Mouse (Mus musculus): ENCODE measurements at regions not wholly inside any gene's neighbourhood (a gene's known extent, or its start where the extent isn't known, plus 50 kb on each side); places are given as distances from the start of the nearest gene placed in this dataset.

DNA sequence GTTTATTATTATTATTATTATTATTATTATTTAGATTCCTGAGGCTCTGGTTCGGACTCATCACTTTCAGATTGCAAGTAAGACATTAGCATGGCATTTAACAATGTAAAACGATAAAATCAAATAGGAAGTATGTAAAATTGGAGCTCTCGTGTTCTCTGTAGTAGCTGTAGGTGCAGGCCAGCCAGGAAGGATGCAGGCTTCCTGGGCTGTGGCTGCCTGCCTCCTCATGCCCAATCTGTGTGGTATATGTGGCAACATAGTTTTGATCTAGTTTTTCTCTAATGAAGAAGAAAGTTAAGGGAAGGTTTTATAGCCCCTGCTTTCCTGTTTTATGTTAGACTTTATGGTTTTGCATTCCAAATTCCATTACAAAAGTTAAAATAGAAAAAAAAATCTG is 275.6 kb downstream of the Ankrd50 start:
- no peak for DNase-seq (ENCODE audit: low read depth)

DNA sequence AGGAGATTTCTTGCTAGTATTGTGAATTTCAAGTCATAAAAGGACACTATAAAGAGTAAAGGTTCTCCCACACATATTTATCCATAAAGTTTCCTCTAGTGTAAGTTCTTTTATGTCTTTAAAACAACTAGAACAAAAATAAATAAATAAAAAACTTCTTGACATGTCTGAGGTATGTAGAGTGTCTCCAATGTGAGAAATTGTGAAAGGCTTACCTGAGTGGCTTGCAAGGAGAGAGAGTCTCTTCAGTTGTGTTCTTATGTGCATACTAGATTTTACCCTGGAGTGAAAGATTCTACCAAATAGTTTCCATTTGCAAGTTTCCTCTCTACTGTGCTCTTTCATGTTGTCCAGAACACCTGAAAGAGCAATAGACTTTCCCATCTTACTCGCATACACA is 276.8 kb downstream of the Ankrd50 start:
- no peak for DNase-seq (ENCODE audit: low read depth)

DNA sequence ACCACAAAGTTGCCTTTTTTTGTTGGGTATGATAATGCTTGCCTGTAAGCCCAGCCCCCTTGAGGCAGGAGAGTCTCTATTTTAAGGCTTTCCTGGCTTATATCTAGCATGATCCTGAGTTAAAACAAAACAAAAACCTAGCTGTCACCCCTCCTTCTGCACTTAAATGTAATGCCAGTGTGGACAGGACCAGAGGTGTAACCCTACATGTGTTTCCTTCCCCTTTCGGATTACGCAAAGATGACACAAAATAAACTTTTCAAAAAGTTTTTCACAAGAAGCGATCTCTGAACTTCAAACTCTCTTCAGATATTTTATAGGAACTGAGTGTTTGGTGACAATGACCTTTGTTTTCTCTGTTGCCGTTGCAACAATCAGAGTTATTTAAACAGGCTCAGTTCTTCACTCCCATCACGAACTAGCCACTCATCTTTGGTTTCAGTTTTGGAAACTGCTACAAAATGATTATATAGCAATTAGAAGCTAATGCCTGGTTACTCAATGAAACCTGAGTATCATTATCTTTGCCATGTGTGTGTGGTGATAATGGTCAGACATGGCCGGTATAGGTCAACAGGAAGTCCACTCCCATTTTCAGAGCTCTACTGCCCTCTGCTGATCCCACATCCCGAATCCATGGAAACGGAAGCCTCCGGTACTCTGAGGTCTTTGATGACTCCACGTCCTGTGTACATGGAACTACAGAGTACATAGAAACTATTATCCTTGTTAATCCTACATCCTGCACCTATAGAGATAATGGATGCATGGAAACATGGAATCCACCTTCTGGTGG is 282.6 kb downstream of the Ankrd50 start:
- DNase-seq (ENCODE audit: low read depth): peak; percentile 23

GRCm38 (mm10) chr3:38194001-38194400 is 290.6 kb downstream of the Ankrd50 start:
- no peak for DNase-seq (ENCODE audit: low read depth)

- DNase-seq (ENCODE audit: low read depth): no peak
Measured at GRCm38 (mm10) chr3:38187406-38187896, 297.2 kb downstream of the Ankrd50 start.

DNA sequence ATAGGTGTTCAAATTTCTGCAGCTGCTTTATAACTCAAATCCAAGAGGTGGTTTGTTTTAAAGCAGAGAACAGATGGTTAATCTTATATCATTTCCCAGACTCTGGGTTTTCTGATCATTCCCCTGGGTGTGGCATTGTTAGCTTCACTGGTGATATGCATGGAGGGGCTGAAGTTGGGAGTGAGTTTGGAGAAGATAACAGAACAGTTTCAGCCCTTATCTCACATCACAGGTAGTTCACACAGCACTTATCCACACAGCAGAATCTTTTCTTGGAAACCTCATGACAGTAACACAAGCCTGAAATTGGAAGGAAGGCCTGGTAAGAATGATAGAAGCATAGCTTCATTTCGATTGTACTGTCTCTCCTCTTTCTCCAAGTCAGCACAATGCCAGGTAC is 298.1 kb downstream of the Ankrd50 start:
- no peak for DNase-seq (ENCODE audit: low read depth)

DNA sequence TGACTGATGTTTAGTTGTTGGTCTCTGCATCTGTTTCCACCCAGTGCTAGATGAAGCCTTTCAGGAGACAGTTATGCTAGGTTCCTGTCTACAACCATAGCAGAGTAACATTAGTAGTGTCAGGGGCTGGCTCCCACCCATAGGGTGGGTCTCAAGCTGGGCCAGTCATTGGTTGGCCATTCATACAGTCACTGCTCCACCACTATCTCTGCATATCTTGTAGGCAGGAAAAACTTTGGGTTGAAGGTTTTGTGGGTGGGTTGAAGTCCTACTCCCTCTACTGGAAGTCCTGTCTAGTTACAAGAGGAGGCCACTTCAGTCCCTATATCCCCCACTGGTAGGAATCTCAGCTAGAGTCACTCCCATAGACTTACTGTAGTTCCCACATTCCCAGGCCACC is 306.3 kb downstream of the Ankrd50 start:
- DNase-seq (ENCODE audit: low read depth): no peak

DNA sequence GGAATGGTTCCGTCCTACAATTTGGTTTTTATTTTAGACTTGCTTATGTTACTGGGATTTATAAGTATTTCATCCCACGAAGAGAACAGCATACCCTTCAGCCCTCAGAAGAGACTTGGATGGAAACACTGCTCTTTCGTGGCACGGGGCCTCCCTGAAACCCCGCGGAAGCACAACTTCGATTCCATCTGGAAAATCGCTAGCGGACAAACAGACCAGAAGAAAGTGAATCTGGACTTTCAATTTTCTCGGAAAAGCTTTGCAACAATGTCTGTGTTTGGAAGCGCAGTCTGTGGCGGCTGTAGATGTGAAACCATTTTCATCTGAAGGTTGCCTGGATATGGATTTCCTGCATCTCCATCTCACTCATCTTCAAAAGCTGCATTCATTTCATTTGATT is 308.7 kb downstream of the Ankrd50 start:
- DNase-seq (ENCODE audit: low read depth): no peak

GRCm38 (mm10) chr3:38174735-38175280 is 309.8 kb downstream of the Ankrd50 start:
- no peak for DNase-seq (ENCODE audit: low read depth)

- no peak for DNase-seq (ENCODE audit: low read depth)
Measured at GRCm38 (mm10) chr3:38152408-38152807, 332.2 kb downstream of the Ankrd50 start.

DNA sequence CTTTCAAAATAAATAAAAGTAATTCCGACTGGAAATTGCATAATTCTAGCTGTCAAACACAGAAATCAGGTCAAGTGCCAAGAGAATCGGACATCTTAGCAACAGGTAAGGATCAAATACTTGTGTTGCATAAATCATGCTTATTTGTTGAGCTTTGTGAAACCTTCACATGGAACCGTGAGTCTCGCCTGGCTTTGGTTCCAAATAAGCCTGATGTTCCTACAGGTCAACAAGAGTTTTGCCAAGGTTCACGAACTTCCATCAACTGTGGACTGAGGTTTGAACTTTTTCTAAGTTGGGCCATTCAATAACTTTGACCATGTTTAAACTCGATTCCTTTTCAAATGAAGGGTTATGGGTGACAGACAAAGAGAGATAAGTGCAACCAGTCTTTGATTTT is 332.8 kb downstream of the Ankrd50 start:
- DNase-seq (ENCODE audit: low read depth): no peak

GRCm38 (mm10) chr3:38146663-38147062 is 338.0 kb downstream of the Ankrd50 start:
- DNase-seq (ENCODE audit: low read depth): no peak

GRCm38 (mm10) chr3:38145444-38145843 is 339.2 kb downstream of the Ankrd50 start:
- no peak for DNase-seq (ENCODE audit: low read depth)

DNA sequence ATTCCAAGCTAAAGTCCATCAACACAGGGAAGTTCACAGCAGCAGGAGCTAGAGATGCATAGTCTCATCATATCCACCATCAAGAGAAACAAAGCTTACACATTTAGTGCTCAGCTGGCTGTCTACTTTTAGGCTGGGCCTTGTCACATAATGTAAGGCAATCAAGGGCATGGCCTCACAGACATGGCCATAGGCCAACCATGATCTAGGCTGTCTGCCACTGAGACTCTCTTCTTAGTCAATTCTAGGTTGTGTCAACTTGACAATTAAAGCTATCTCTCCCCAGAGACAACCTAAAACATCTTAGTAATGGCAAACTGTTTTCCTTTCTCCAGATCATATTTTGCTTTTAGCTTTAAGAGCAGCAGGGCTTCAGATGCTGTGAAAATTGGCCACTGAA is 340.0 kb downstream of the Ankrd50 start:
- no peak for DNase-seq (ENCODE audit: low read depth)

DNA sequence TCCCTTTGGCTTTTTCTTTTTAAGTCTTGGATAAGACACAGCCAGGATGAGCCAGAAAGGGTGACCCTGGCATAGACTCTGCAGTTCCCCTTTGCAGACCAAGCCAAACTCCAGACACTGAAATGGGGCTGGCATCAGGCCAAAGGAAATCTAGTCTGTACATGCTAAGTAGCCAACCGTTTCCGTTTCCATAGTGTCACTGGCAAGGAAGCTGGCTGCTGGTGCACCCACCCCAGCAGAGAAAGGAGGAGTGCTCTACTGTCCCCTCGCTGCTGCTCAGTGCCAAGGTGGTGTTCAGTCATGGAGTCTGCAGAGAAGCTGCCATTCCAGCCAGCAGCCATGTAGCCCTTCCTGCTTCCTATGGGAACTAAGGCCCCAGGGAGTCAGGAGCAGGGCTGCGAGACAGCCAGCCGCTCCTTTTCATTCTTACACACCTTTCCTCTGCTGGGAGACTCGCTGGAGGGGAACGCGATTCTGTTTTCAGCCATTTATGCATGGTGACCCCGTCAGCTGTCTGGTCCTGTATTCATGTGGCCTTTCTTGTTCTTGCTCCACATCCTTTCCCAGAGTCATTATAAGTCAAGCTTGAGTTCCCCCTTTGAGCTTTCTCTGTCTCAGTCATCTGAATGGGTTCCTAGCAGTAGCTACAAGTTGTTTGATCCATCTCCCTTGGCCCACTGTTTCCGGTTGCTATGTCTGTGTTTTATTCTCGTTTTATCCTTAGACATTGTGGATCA is 341.3 kb downstream of the Ankrd50 start:
- no peak for DNase-seq (ENCODE audit: low read depth)

GRCm38 (mm10) chr3:38139387-38139786 is 345.3 kb downstream of the Ankrd50 start:
- DNase-seq (ENCODE audit: low read depth): no peak

- DNase-seq (ENCODE audit: low read depth): no peak
Measured at GRCm38 (mm10) chr3:38138014-38138413, 346.6 kb downstream of the Ankrd50 start.

DNA sequence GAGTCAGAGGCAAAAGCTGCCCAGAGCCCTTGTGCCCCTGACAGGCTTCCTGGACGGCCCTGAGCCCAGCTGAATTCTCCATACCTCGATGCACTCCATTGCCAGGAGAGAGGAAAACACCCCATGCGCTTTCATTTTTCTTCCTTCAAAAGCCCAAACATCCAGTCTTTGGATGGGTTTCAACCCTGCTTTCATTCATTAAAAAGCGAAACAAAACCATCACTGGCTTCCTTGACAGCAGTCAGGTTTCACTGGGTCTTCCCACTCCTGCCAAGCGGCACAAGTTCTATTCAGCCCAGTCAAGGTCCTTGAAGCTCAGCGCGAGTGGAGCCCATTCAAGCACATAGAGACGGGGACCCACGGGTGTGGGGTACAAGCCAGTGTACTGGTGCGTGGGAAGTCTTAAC is 348.8 kb downstream of the Ankrd50 start:
- DNase-seq (ENCODE audit: low read depth): no peak

- no peak for DNase-seq (ENCODE audit: low read depth)
Measured at GRCm38 (mm10) chr3:38134425-38134824, 350.2 kb downstream of the Ankrd50 start.

DNA sequence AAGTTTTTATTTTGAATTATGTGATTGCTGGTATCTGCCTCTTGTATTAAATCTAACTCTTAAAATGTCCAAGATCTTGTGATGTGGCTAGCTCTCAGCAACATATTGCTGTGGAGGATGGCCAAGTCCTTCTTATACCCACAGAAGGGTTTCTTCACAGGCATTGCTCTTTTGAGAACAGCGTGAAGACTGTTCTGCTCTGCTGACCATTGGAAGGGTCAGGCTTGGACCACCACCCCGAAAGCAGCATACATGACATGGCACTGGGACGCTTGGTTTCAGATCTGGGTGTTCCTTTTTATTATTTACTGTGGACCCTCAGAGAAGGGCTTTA is 352.8 kb downstream of the Ankrd50 start:
- no peak for DNase-seq (ENCODE audit: low read depth)

- DNase-seq (ENCODE audit: low read depth): no peak
Measured at GRCm38 (mm10) chr3:38131176-38131886, 353.3 kb downstream of the Ankrd50 start.

DNA sequence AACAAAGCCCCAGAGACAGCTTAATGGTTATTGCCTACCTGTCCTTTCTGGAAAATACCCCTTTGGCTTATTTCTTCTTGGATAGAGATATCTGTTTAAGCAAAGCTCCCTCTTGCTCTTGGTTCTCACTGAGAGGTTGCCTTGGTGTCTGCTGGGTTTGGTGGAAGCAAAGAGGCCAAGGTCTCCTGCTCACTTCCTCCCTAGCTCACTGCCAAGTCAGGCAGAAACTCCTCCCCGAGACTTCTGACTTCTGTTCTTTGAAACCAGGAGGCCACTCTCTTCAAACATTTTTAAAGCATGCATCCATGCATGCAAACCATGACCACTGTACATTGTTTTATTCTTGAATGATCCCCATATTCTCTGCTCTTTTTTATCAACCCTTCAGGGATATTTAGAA is 354.6 kb downstream of the Ankrd50 start:
- no peak for DNase-seq (ENCODE audit: low read depth)

DNA sequence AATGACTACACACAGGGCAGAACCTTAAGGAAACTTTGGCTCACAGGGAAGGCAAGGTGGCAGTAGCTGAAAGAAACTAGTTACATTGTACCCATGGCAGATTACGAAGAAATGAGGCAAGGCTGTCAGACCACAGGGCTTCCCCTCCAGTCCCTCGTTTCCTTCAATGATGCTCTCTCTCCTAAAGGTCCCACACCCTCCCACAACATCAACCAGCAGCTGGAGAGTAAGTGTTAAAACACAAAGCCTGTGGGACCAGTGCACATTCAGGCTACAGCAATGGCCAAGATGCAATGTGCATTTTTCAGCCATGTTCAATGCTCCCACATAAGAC is 355.5 kb downstream of the Ankrd50 start:
- no peak for DNase-seq (ENCODE audit: low read depth)

Measured in induced T-regulatory cell, adult 2 months (primary cell).